18 mouse cellular contexts compared by ENCODE assay signal in the genomic region with DNA sequence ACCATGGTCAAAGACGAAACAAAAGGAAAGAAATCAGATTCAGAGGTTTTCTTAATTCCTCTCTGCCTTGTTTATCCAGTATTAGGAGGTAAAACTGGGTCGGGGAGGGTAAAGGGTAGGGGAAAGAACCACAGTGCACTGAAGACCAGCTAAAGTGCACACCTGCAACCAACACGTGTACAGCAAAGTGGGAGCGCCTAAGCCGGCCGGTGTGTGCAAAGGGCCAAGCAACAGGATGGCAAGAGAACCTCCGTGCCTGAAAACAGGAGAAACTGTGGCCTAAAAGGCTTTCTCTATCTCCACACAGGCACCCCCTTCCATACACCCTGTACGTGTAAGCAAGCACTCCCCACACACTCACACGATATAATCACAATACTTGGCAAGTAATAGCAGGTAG. TPM values are rescaled to one million over a fixed set of nuclear protein-coding genes. Genes with fewer than 3 reads are reported as not detected.
DNase-seq lines count a peak whose midpoint lies in the region; ATAC-seq and TF ChIP-seq lines count a peak whose summit lies in the region.
"Had no signal": no experiment of that assay in that cellular context is flagged by ENCODE, and none has a peak within 500 bp of the region (broad histone marks: within the 10 kb centered on the region; RNA-seq: fewer than 3 reads in every experiment).

No protein-coding gene starts in this region.

- no peak overlapping the region for H3K4me3 ChIP-seq in heart, embryonic 16.5 days (ENCODE audit: low read length)
- no peak overlapping the region for H3K4me3 ChIP-seq in spleen, adult 2 months (ENCODE audit: extremely low read depth, insufficient read depth, insufficient read length)
- no peak overlapping the region for H3K4me3 ChIP-seq in macrophage (ENCODE audit: inconsistent target)
- H3K4me3 ChIP-seq: forebrain, embryonic 13.5 days; heart, embryonic 13.5 days; kidney, embryonic 15.5 days; myocyte had no signal

- no peak for DNase-seq in heart, adult 18-20 months
- no peak for DNase-seq in spleen, adult 2 months (ENCODE audit: low read depth in 1 of 2, low spot score in 2 of 2)
- no peak for DNase-seq in spleen, postnatal 10 days (ENCODE audit: low spot score in 2 of 2)
- DNase-seq in thymus, postnatal 4 days: peak; percentile 57
- no peak for DNase-seq in left cerebral cortex, postnatal 4 days
- DNase-seq: adrenal gland, postnatal 25 days; cerebellum, adult 9-10 months; layer of hippocampus, postnatal 36 days; lung, embryonic 14.5 days; midbrain, embryonic 14.5 days had no signal

- no peak overlapping the region for H3K9ac ChIP-seq in heart, embryonic 16.5 days (ENCODE audit: low read length)
- H3K9ac ChIP-seq: forebrain, embryonic 13.5 days; kidney, embryonic 15.5 days; lung, embryonic 14.5 days had no signal

- no peak for TF ChIP-seq CTCF in spleen, adult 2 months (IDR thresholded peaks at IDR 0.05; ENCODE audit: extremely low read depth, insufficient read depth, insufficient read length, insufficient replicate concordance)

- TF ChIP-seq POLR2A in spleen, adult 2 months (IDR thresholded peaks at IDR 0.05; ENCODE audit: low read depth, low read length): no peak

- H3K4me1 ChIP-seq in heart, embryonic 16.5 days (ENCODE audit: control insufficient read depth, insufficient read depth, low read length): peaks cover 36% of the 10 kb centered on the region
- peaks cover 35% of the 10 kb centered on the region for H3K4me1 ChIP-seq in spleen, adult 2 months (ENCODE audit: control insufficient read depth, insufficient read depth, insufficient read length)

- peaks cover 26% of the 10 kb centered on the region for H3K36me3 ChIP-seq in heart, embryonic 16.5 days (ENCODE audit: control insufficient read depth, insufficient read depth)
- peaks cover 4% of the 10 kb centered on the region for H3K36me3 ChIP-seq in spleen, adult 2 months (ENCODE audit: control insufficient read depth, insufficient read depth, low read length)
- H3K36me3 ChIP-seq in macrophage (ENCODE audit: inconsistent target): peaks cover 24% of the 10 kb centered on the region; the same call in 1 of the 2 replicates

- 92% methylated on average over 9 of the region's 9 CpGs for WGBS in heart, embryonic 16.5 days
- 66% methylated on average over 9 of the region's 9 CpGs for WGBS in spleen, adult 2 months
- WGBS in macrophage (ENCODE audit: missing documents): 83% methylated on average over 9 of the region's 9 CpGs

- no peaks in the 10 kb centered on the region for H3K9me3 ChIP-seq in heart, embryonic 16.5 days (replicated peaks; ENCODE audit: control insufficient read depth, low read length)
- H3K9me3 ChIP-seq: forebrain, embryonic 13.5 days; heart, embryonic 13.5 days; kidney, embryonic 15.5 days had no signal

- H3K27me3 ChIP-seq in heart, embryonic 16.5 days (ENCODE audit: control insufficient read depth, insufficient read depth, low read length): no peaks in the 10 kb centered on the region
- H3K27me3 ChIP-seq in spleen, adult 2 months (ENCODE audit: control insufficient read depth, insufficient read depth, low read length): no peaks in the 10 kb centered on the region
- H3K27me3 ChIP-seq: heart, embryonic 13.5 days; kidney, embryonic 15.5 days had no signal

- no peak overlapping the region for H3K4me2 ChIP-seq in heart, embryonic 16.5 days (ENCODE audit: low read depth, low read length)
- H3K4me2 ChIP-seq: forebrain, embryonic 13.5 days; heart, embryonic 13.5 days; kidney, embryonic 15.5 days; lung, embryonic 14.5 days had no signal

- peak overlapping the region; percentile 22; the same call in 1 of the 2 replicates for H3K27ac ChIP-seq in heart, embryonic 16.5 days (ENCODE audit: low read length)
- H3K27ac ChIP-seq in spleen, adult 2 months (ENCODE audit: insufficient read depth, low read length): peak overlapping the region; percentile 86
- peak overlapping the region; percentile 100 for H3K27ac ChIP-seq in macrophage
- H3K27ac ChIP-seq: forebrain, embryonic 13.5 days; kidney, embryonic 15.5 days had no signal

- intact Hi-C loops in left cerebral cortex, postnatal 4 days (cut with DNase I): no loop called here

- no peak for ATAC-seq in heart, embryonic 16.5 days (replicated peaks; ENCODE audit: extremely low read depth, insufficient read depth, low FRiP score)
- ATAC-seq in megakaryocyte progenitor cell, adult 5-6 weeks (replicated peaks; ENCODE audit: poor library complexity): no peak
- ATAC-seq: forebrain, embryonic 13.5 days; inflammation-experienced regulatory T-cells, adult 6 months had no signal

- H3K79me2 ChIP-seq in macrophage (ENCODE audit: inconsistent target): peaks cover 36% of the 10 kb centered on the region; the same call in 1 of the 2 replicates

RNA-seq across cellular contexts. Expression of gene Zfp36, which starts 5.1 kb away (rescaled TPM):
- 15.4 and 18.5 TPM in 2 replicates for polyA plus RNA-seq in heart, embryonic 16.5 days (2015; fragmentation: Nextera tagmentation; extraction: Ambion mirVana)
- total RNA-seq in heart, adult 18-20 months (2021): 10 to 100 TPM; 18.4 to 27.3 TPM
- polyA plus RNA-seq in spleen, adult 2 months (2012; rRNA removed): 106 and 138 TPM in 2 replicates
- 1,000 to 10,000 TPM in 2 of 26 experiments, 100 to 1,000 TPM in 22, 10 to 100 TPM in 2; 91.8 to 1,107 (median 329) TPM for total RNA-seq in macrophage (2018; cell fraction: chromatin; rRNA removed)
- total RNA-seq in macrophage (2018; cell fraction: cytosol; rRNA removed): 1,000 to 10,000 TPM in 13 of 26 experiments, 100 to 1,000 TPM in 13; 132 to 2,956 (median 939) TPM
- 1,000 to 10,000 TPM in 15 of 26 experiments, 100 to 1,000 TPM in 11; 163 to 2,419 (median 1,098) TPM for total RNA-seq in macrophage (2018; cell fraction: nucleus; rRNA removed)
- polyA plus RNA-seq in macrophage (2018): 67.8 to 98.8 TPM (median 74.9 TPM) in 3 replicates
- 1 to 10 TPM; 1.9 to 2.3 TPM for total RNA-seq in left cerebral cortex, postnatal 4 days (2021)
- total RNA-seq in megakaryocyte progenitor cell, adult 5-6 weeks (2015): 87.3 and 149 TPM in 2 replicates
- total RNA-seq in megakaryocyte progenitor cell, adult 5-6 weeks (2017): 26.0 and 46.4 TPM in 2 replicates

RNA-seq across cellular contexts. Expression of gene Med29, which starts 7.3 kb away (rescaled TPM):
- 41.3 and 50.1 TPM in 2 replicates for polyA plus RNA-seq in heart, embryonic 16.5 days (2015; fragmentation: Nextera tagmentation; extraction: Ambion mirVana)
- total RNA-seq in heart, adult 18-20 months (2021): 10 to 100 TPM; 21.8 TPM
- polyA plus RNA-seq in spleen, adult 2 months (2012; rRNA removed): 26.6 and 31.5 TPM in 2 replicates
- 10 to 100 TPM in 2 of 26 experiments, 1 to 10 TPM in 24; 2.6 to 11.9 (median 5.0) TPM for total RNA-seq in macrophage (2018; cell fraction: chromatin; rRNA removed)
- total RNA-seq in macrophage (2018; cell fraction: cytosol; rRNA removed): 10 to 100 TPM in 22 of 26 experiments, 1 to 10 TPM in 4; 8.8 to 16.2 (median 11.9) TPM
- 10 to 100 TPM in 2 of 26 experiments, 1 to 10 TPM in 24; 2.4 to 10.8 (median 5.4) TPM for total RNA-seq in macrophage (2018; cell fraction: nucleus; rRNA removed)
- 13.6 to 20.0 TPM (median 16.3 TPM) in 3 replicates for polyA plus RNA-seq in macrophage (2018)
- 10 to 100 TPM; 18.6 to 19.7 TPM for total RNA-seq in left cerebral cortex, postnatal 4 days (2021)
- 30.6 and 36.8 TPM in 2 replicates for total RNA-seq in megakaryocyte progenitor cell, adult 5-6 weeks (2015)
- 18.0 and 21.1 TPM in 2 replicates for total RNA-seq in megakaryocyte progenitor cell, adult 5-6 weeks (2017)

RNA-seq across cellular contexts. Expression of gene Paf1, which starts 7.6 kb away (rescaled TPM):
- 78.9 and 79.9 TPM in 2 replicates for polyA plus RNA-seq in heart, embryonic 16.5 days (2015; fragmentation: Nextera tagmentation; extraction: Ambion mirVana)
- total RNA-seq in heart, adult 18-20 months (2021): 10 to 100 TPM; 39.5 to 44.5 TPM
- polyA plus RNA-seq in spleen, adult 2 months (2012; rRNA removed): 85.1 and 88.6 TPM in 2 replicates
- total RNA-seq in macrophage (2018; cell fraction: chromatin; rRNA removed): 100 to 1,000 TPM; 101 to 451 (median 214) TPM
- total RNA-seq in macrophage (2018; cell fraction: cytosol; rRNA removed): 10 to 100 TPM; 37.2 to 79.3 (median 58.5) TPM
- total RNA-seq in macrophage (2018; cell fraction: nucleus; rRNA removed): 100 to 1,000 TPM in 20 of 26 experiments, 10 to 100 TPM in 6; 77.1 to 321 (median 147) TPM
- 72.5 to 257 TPM (median 75.2 TPM) in 3 replicates for polyA plus RNA-seq in macrophage (2018)
- 10 to 100 TPM; 77.7 to 86.8 TPM for total RNA-seq in left cerebral cortex, postnatal 4 days (2021)
- total RNA-seq in megakaryocyte progenitor cell, adult 5-6 weeks (2015): 63.9 and 89.2 TPM in 2 replicates
- total RNA-seq in megakaryocyte progenitor cell, adult 5-6 weeks (2017): 146 and 184 TPM in 2 replicates

RNA-seq across cellular contexts. Expression of gene Plekhg2, which starts 12.8 kb away (rescaled TPM):
- 35.8 and 41.8 TPM in 2 replicates for polyA plus RNA-seq in heart, embryonic 16.5 days (2015; fragmentation: Nextera tagmentation; extraction: Ambion mirVana)
- 10 to 100 TPM; 11.3 to 13.4 TPM for total RNA-seq in heart, adult 18-20 months (2021)
- 64.0 and 66.4 TPM in 2 replicates for polyA plus RNA-seq in spleen, adult 2 months (2012; rRNA removed)
- 10 to 100 TPM; 17.2 to 81.8 (median 27.5) TPM for total RNA-seq in macrophage (2018; cell fraction: chromatin; rRNA removed)
- 1 to 10 TPM; 2.9 to 8.1 (median 5.7) TPM for total RNA-seq in macrophage (2018; cell fraction: cytosol; rRNA removed)
- total RNA-seq in macrophage (2018; cell fraction: nucleus; rRNA removed): 10 to 100 TPM in 21 of 26 experiments, 1 to 10 TPM in 5; 5.4 to 60.3 (median 19.3) TPM
- 3.6 to 7.0 TPM (median 5.4 TPM) in 3 replicates for polyA plus RNA-seq in macrophage (2018)
- total RNA-seq in left cerebral cortex, postnatal 4 days (2021): 10 to 100 TPM; 25.0 to 33.3 TPM
- total RNA-seq in megakaryocyte progenitor cell, adult 5-6 weeks (2015): 2.9 and 4.3 TPM in 2 replicates
- total RNA-seq in megakaryocyte progenitor cell, adult 5-6 weeks (2017): 2.0 and 2.1 TPM in 2 replicates

RNA-seq across cellular contexts. Expression of gene Rps16, which starts 34.7 kb away (rescaled TPM):
- polyA plus RNA-seq in heart, embryonic 16.5 days (2015; fragmentation: Nextera tagmentation; extraction: Ambion mirVana): 506 and 555 TPM in 2 replicates
- total RNA-seq in heart, adult 18-20 months (2021): 100 to 1,000 TPM; 517 to 602 TPM
- 1,505 and 1,761 TPM in 2 replicates for polyA plus RNA-seq in spleen, adult 2 months (2012; rRNA removed)
- total RNA-seq in macrophage (2018; cell fraction: chromatin; rRNA removed): 100 to 1,000 TPM in 1 of 26 experiments, 10 to 100 TPM in 22, 1 to 10 TPM in 3; 7.8 to 113 (median 17.4) TPM
- 1,000 to 10,000 TPM in 6 of 26 experiments, 100 to 1,000 TPM in 20; 365 to 1,079 (median 619) TPM for total RNA-seq in macrophage (2018; cell fraction: cytosol; rRNA removed)
- 100 to 1,000 TPM in 9 of 26 experiments, 10 to 100 TPM in 17; 47.6 to 158 (median 92.7) TPM for total RNA-seq in macrophage (2018; cell fraction: nucleus; rRNA removed)
- polyA plus RNA-seq in macrophage (2018): 335 to 822 TPM (median 800 TPM) in 3 replicates
- total RNA-seq in left cerebral cortex, postnatal 4 days (2021): 100 to 1,000 TPM; 913 to 959 TPM
- 3,279 and 3,562 TPM in 2 replicates for total RNA-seq in megakaryocyte progenitor cell, adult 5-6 weeks (2015)
- 756 and 903 TPM in 2 replicates for total RNA-seq in megakaryocyte progenitor cell, adult 5-6 weeks (2017)

Comparison
In these comparisons a context has a peak if more than half of its experiments do, and no peak if none do; other contexts are left out.
1. H3K27ac ChIP-seq: peak in every context shown above with its lines; median percentile 100 in macrophage; 86 in spleen, adult 2 months; 22 in heart, embryonic 16.5 days.
2. RNA of gene Zfp36, which starts 5.1 kb away (total RNA-seq): 26.0 to 149 TPM in megakaryocyte progenitor cell, adult 5-6 weeks and 18.4 to 27.3 TPM in heart, adult 18-20 months; 1.9 to 2.3 TPM in left cerebral cortex, postnatal 4 days; every median in the first group is over 4 times any median in the second.